Mouse (Mus musculus): ENCODE data around the gene Prr29.
"Not testable (repeated sequence)": the region's sequence is repeated elsewhere in the genome, so short reads cannot be mapped to it uniquely, and the experiment has no call there.

Prr29 gene

DNA sequence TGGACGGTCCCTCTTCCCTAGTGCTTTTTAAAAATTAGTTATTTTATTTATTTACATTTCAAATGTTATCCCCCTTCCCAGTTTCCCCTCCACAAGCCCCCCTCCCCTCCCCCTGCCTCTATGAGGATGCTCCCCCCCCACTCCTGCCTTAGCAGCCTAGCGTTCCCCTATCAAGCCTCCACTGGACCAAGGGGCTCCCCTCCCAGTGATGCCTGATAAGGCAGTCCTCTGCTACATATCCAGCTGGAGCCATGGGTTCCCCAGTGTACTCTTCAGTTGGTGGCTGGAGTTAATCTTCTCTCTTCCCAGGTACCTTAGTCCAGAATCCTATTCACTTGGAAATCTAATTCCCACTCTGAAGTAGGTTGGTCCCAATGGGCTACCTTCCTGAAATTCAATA is 28.8 kb downstream of the Prr29 start:
- not testable (repeated sequence) for ATAC-seq (ENCODE audit: insufficient number of reproducible peaks, low FRiP score, low TSS enrichment)

DNA sequence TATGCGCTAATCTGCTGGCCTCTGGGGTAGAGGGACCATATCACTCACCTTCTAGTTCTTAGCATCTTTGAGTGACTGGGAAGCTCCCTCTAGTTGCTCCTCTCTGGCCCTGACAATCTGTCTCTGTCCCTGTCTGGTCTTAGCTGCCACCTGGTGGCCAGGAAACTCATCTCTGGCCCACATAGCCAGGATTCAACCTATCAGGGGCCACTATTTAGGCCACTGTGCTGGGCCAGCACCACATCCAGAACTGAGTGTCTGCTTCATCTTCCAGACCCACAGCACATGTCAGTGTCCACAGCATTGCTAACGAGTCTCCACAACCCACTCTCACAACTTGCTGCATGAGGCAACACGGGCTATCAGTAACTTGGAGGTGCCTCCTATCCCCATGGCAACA is 32.4 kb downstream of the Prr29 start:
- ATAC-seq (ENCODE audit: insufficient number of reproducible peaks, low FRiP score, low TSS enrichment): peak; percentile 56; the same call in 1 of the 2 replicates

GRCm38 (mm10) chr11:106398481-106398880 is 33.2 kb downstream of the Prr29 start:
- no peak for ATAC-seq (ENCODE audit: insufficient number of reproducible peaks, low FRiP score, low TSS enrichment)

- ATAC-seq (ENCODE audit: insufficient number of reproducible peaks, low FRiP score, low TSS enrichment): no peak
Observed at GRCm38 (mm10) chr11:106410011-106410410, 44.7 kb downstream of the Prr29 start.

- no peak for ATAC-seq (ENCODE audit: insufficient number of reproducible peaks, low FRiP score, low TSS enrichment)
Observed at GRCm38 (mm10) chr11:106410507-106410906, 45.2 kb downstream of the Prr29 start.

DNA sequence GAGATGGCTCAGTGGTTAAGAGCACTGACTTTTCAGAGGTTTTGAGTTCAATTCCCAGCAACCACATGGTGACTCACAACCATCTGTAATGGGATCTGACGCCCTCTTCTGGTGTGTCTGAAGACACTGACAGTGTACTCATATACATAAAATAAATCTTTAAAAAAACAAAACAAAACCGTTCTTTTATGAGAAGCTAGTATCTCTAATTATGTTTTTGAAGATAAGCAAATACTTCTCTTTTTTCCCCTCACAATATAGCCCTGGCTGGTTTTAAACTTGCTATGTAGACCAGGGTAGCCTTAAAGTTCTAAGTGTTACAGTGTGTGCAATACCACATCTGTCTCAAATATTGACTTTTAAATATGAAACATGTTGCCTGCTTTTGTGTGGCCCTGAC is 45.9 kb downstream of the Prr29 start:
- ATAC-seq (ENCODE audit: insufficient number of reproducible peaks, low FRiP score, low TSS enrichment): no peak

DNA sequence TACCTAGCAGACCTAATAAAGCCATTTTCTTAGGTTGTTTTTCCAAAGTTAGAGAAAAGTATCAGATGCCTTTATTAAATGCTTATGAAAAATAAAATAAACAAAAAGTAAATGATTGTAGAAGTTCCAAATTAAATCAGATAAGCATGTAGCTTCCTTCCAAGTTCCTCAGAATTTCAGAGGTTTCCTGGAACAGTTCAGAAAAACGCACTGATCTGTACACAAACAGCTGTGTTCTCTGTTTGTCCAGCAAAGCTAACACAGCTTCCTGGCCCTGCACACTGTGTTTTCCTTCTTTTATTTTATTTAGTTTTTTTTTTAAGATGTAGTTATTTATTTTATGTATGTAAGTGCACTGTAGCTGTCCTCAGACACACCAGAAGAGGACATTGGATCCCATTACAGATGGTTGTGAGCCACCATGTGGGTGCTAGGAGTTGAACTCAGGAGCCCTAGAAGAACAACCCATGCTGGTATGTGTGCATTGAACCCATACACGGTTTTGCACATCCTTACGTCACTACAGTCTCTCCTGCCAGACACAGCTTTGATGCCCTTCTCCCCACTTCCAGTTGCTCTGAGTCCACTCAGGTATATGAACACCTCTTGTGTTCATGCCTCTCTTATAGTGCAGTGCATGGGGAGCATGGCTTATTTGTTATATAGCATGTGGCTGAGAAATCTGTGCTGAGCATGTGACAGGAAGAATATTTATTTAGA is 47.5 kb downstream of the Prr29 start:
- no peak for ATAC-seq (ENCODE audit: insufficient number of reproducible peaks, low FRiP score, low TSS enrichment)

DNA sequence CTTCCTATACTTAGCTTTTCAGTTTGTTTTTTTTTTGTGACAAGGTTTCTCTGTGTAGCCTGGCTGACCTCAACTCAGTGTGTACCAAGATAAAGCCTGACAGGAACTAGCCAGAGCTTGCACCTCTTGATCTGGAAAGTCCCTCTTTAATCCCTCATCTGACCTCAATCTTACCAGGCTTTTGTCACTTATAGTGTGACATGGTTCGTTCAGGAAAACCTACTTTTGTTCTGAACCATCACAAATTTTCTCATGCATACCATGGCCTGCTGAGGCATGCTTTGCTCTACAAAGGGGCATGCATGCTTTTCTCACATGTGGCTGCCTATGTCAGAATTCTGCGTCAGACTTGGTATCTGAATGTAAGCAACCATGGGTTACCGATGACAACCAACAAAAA is 51.1 kb downstream of the Prr29 start:
- ATAC-seq (ENCODE audit: insufficient number of reproducible peaks, low FRiP score, low TSS enrichment): no peak

DNA sequence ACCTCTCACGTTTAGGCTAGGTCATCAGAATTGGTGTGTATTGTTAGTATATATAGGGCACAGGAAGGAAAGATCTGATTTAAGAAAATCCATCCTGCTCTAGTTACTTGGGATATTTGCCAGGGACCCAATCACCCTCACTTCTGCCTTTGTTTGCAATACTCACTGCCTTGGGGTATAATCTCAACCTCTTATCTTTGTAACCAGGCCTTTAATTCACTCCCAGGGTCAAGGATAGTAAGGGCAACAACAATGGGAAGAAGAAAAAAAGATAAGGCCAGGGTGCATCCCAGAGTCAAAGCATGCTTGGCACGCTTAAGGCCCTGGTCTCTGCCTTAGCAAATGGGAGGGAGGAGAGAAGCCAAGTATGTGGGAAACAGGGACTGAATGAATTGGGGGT is 52.6 kb downstream of the Prr29 start:
- ATAC-seq (ENCODE audit: insufficient number of reproducible peaks, low FRiP score, low TSS enrichment): no peak

- peak; percentile 40; the same call in 1 of the 2 replicates for ATAC-seq (ENCODE audit: insufficient number of reproducible peaks, low FRiP score, low TSS enrichment)
Observed at GRCm38 (mm10) chr11:106418622-106419196, 53.4 kb downstream of the Prr29 start.

- ATAC-seq (ENCODE audit: insufficient number of reproducible peaks, low FRiP score, low TSS enrichment): no peak
Observed at GRCm38 (mm10) chr11:106419262-106420102, 54.2 kb downstream of the Prr29 start.

GRCm38 (mm10) chr11:106425201-106425600 is 59.9 kb downstream of the Prr29 start:
- no peak for ATAC-seq (ENCODE audit: insufficient number of reproducible peaks, low FRiP score, low TSS enrichment)

GRCm38 (mm10) chr11:106426447-106426846 is 61.2 kb downstream of the Prr29 start:
- no peak for ATAC-seq (ENCODE audit: insufficient number of reproducible peaks, low FRiP score, low TSS enrichment)
